Mouse (Mus musculus): ENCODE results near the gene Gm49661. TPM values are rescaled to one million over a fixed set of nuclear protein-coding genes. Genes with fewer than 3 reads are reported as not detected.

Gm49661 gene
- polyA plus RNA-seq, 1 experiment from 2014 or later, result not detected

DNA sequence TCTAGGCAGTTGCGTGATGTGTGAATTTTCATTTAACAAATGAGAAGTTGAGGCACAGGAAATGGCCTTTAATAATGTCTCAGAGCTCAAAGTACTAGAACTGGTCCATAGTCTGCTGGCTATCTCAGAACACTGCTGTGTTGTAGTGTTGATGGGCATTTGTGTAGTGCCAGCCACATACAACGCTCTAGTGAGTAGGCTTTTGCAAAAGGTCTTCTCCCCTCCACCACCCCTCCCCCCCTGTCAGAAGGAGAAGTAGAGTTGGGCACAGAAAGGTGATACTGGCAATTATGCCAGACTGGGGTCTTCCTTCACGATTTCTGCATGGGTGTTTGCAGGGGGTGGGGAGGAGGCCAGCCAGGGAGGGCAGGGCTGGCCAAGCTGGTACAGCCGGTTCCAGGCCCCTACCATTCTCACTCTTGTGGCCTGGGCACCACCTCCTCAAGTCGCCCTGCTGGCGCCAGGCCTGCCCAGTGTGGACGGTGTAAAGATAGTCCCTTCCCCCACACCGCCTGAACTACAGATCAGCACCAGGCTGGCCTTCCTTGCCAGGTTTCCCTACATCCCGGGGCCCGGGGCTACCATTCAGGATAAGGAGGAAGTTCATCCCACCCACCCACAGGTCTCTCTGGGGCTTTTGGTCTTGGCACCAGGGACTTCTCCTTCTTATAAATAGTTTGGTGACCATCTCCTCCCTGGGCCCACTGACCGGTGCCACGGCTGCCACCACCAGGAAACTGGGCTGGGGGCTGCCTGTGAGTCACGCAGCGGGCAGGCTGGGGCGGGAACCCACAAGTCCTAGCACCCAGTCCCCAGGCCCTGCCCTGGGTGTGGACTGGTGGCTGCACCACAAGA lies 12.6 kb upstream of the Gm49661 start:
- H3K4me1 ChIP-seq, result peaks cover 74% of the 10 kb centered on the region
- no peaks in the 10 kb centered on the region for H3K9me3 ChIP-seq (replicated peaks)
- H3K9ac ChIP-seq, result no peak overlapping the region
- 73% methylated on average over 15 of the region's 15 CpGs for WGBS
- H3K36me3 ChIP-seq, result no peaks in the 10 kb centered on the region
- no peak overlapping the region for H3K4me3 ChIP-seq
- H3K27ac ChIP-seq, result 0 out of 2 replicates have a peak overlapping the region, but pooled peaks have one; percentile 23
- no peak overlapping the region for H3K4me2 ChIP-seq (replicated peaks)
- no peak for ATAC-seq (ENCODE audit: low FRiP score)
- peaks cover 85% of the 10 kb centered on the region for H3K27me3 ChIP-seq

DNA sequence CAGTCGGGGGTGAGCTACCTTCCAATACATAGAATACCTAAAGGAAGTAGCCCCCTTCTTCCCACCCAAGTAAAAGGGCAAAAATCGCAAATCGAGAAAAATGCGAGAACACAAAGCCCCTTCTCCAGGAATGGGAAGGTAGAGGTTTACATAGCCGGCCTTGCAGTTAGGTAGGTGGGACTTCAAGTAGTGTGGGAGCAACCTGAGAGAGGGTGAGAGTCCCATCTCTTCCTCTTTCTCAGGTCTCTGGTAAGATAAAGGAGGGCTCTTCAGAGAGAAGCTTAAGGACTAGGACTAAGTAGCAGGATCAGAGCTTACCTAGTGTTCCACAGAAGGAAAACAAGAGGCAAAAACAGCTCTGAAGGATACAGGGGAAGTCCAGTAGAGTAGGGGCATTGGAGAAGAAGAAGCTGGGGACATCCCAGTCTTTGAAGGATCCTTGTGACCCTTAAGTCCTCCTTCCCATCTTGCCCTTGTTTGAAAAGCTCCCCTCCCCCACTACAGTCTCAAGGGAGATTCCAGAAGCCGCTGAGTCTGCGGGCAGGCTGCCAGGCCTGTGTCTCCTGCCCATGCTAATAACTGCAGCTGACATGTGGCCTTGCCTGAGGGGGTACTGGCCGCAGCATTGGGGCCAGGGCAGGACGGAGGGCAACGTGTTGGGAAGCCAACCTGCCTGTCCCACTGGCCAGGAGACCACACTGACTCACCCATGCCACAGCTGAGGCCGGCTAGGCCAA lies 11.6 kb upstream of the Gm49661 start:
- H3K4me3 ChIP-seq, result 0 out of 2 replicates have a peak overlapping the region, but pooled peaks have one; percentile 6
- H3K4me2 ChIP-seq (replicated peaks), result peak overlapping the region; percentile 95
- ATAC-seq (ENCODE audit: low FRiP score), result no peak
- H3K36me3 ChIP-seq, result no peaks in the 10 kb centered on the region
- peak overlapping the region; percentile 30 for H3K27ac ChIP-seq
- H3K9ac ChIP-seq, result 0 out of 2 replicates have a peak overlapping the region, but pooled peaks have one; percentile 6
- H3K4me1 ChIP-seq, result peaks cover 79% of the 10 kb centered on the region
- 36% methylated on average over 11 of the region's 11 CpGs for WGBS
- peaks cover 75% of the 10 kb centered on the region for H3K27me3 ChIP-seq
- H3K9me3 ChIP-seq (replicated peaks), result no peaks in the 10 kb centered on the region

DNA sequence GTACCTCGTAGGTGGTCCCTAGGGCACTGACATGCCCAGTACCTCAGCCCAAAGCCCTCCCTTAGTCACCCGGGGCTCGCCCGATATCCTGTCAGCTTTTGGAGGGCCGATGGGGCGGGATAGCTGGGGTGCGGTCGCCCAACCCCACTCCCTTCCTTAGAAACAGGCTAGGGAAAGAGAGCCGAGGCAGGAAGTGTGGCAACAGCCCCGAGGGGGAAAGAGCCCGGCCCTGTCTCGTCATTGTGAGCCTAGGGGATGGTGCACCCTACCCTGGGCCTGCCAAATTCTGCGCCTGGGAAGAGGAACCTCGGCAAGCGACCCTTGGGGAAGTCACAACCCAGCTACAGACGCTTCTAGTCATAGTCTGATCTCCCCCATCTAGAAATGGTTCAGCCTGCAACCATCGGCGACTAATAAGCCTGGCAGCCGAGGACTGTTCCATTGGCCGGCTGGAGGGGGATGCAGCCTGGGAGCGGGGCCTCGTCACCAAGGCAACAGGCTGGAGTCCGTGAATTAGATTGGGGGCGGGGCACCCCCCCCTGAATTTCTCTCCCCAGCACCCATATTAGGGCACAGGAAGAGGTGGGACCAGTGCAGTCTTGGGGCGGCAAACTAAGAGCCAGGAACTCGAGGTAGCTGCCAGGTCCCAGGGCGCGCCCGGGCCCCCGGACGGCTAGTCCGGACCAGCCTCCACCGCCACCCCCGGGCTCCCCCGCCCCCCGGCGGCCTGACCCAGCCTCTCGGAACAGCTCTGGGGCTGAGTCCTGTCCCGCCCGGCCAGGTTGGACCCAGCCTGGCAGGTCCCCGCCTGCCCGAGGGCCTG lies 10.6 kb upstream of the Gm49661 start:
- Histone ChIP-seq H3K9ac (peak overlapping the region; percentile 24), H3K9me3 (replicated peaks) (no peaks in the 10 kb centered on the region), H3K36me3 (no peaks in the 10 kb centered on the region), H3K4me1 (peaks cover 73% of the 10 kb centered on the region), H3K27ac (peak overlapping the region; percentile 30; the same call in 1 of the 2 replicates), H3K27me3 (peaks cover 66% of the 10 kb centered on the region), H3K4me2 (replicated peaks) (peak overlapping the region; percentile 95), H3K4me3 (peak overlapping the region; percentile 30)
- 3% methylated on average over 32 of the region's 42 CpGs for WGBS
- ATAC-seq (ENCODE audit: low FRiP score), result peak; percentile 14; the same call in 1 of the 2 replicates

DNA sequence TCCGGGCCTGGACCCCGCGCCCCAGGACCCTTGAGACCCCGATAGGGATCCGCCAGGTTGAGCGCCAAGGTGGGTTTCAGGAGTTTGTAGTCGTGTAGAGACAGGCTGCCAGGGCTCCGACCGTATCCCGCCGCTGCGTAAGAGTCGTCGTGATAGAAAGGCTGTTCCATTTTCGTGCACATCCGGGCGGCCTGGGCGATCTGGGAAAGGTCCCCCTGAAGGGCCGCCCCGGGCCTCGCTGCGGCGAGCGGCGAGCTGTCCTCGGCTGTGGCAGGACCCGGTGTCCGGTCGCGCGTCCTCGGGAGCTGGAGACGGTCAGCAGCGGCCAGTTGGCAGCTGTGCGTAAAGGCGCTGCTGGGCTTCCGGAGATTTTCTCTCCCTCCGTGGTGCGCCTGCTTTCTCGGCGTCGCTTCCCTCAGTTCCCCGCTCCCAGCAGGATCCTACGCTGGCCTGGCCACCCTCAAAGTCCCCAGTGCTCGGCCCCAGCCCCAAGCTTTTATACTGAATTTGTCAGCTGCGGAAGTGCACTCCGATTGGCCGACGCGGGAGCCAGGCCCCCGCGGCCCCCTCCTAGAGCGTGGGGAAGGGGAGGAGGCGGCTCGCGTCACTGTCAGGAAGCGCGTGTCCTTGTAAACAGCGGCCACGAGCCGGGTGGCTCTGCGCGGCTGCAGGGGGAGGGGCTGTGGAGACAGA lies 9.2 kb upstream of the Gm49661 start, which contains the start of gene Junb:
Junb (minus strand) TSS at position 471 of the 693 bp plus-strand sequence.
- peak within 1 kb of the TSS; percentile 95 for H3K4me2 ChIP-seq (replicated peaks)
- peak within 1 kb of the TSS; percentile 48 for H3K4me3 ChIP-seq
- H3K4me1 ChIP-seq, result peaks cover 66% of the 10 kb centered on the region
- no peaks in the 10 kb centered on the region for H3K9me3 ChIP-seq (replicated peaks)
- H3K9ac ChIP-seq, result peak within 1 kb of the TSS; percentile 63
- peaks cover 56% of the 10 kb centered on the region for H3K27me3 ChIP-seq
- H3K27ac ChIP-seq, result peak within 1 kb of the TSS; percentile 48
- under 1% methylated on average over 63 of the region's 63 CpGs for WGBS
- peaks cover 9% of the 10 kb centered on the region; the same call in 1 of the 2 replicates for H3K36me3 ChIP-seq
- peak; percentile 32 for ATAC-seq (ENCODE audit: low FRiP score)

GRCm38 (mm10) chr8:84977435-84978247 lies 8.4 kb upstream of the Gm49661 start:
- H3K9ac ChIP-seq, result peak overlapping the region; percentile 63
- H3K27ac ChIP-seq, result peak overlapping the region; percentile 48
- no peaks in the 10 kb centered on the region for H3K9me3 ChIP-seq (replicated peaks)
- H3K4me3 ChIP-seq, result peak overlapping the region; percentile 48
- peaks cover 64% of the 10 kb centered on the region for H3K4me1 ChIP-seq
- peaks cover 17% of the 10 kb centered on the region for H3K36me3 ChIP-seq
- H3K4me2 ChIP-seq (replicated peaks), result peak overlapping the region; percentile 95
- peaks cover 53% of the 10 kb centered on the region for H3K27me3 ChIP-seq
- 2% methylated on average over 69 of the region's 70 CpGs for WGBS
- no peak for ATAC-seq (ENCODE audit: low FRiP score)

DNA sequence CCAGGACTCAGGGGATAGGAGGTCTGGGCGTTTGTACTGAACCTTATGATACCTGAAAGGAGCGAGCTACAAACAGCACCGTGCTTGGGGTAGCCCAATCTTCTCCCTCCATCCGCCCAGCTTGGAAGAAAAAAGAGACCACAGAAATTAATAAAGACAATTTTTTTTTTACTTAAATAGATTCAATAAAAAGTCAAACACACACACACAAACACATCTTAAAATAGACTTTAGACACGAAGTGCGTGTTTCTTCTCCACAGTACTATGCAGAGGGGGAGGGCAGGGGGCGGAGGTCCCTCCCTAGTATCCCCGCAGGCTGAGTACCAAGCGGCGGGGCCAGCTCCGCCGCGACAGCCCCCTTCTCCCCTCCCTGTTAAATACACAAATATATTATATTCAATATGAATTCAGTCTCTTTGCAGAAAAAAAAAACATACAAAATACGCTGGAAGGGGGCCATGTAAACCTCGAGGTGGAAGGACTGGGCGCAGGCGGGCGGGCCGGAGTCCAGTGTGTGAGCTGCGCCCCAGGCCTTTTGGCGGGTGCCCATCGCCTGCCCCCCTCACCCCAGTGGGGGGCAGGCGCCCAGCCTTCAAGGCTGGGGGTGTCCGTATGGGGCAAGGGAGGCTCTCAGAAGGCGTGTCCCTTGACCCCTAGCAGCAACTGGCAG lies 7.7 kb upstream of the Gm49661 start:
- H3K27me3 ChIP-seq, result peaks cover 46% of the 10 kb centered on the region
- H3K9me3 ChIP-seq (replicated peaks), result no peaks in the 10 kb centered on the region
- H3K9ac ChIP-seq, result peak overlapping the region; percentile 63
- WGBS, result 3% methylated on average over 25 of the region's 25 CpGs
- peak overlapping the region; percentile 95 for H3K4me2 ChIP-seq (replicated peaks)
- peaks cover 64% of the 10 kb centered on the region for H3K4me1 ChIP-seq
- peaks cover 24% of the 10 kb centered on the region for H3K36me3 ChIP-seq
- H3K4me3 ChIP-seq, result peak overlapping the region; percentile 48
- H3K27ac ChIP-seq, result peak overlapping the region; percentile 26; the same call in 1 of the 2 replicates
- no peak for ATAC-seq (ENCODE audit: low FRiP score)

DNA sequence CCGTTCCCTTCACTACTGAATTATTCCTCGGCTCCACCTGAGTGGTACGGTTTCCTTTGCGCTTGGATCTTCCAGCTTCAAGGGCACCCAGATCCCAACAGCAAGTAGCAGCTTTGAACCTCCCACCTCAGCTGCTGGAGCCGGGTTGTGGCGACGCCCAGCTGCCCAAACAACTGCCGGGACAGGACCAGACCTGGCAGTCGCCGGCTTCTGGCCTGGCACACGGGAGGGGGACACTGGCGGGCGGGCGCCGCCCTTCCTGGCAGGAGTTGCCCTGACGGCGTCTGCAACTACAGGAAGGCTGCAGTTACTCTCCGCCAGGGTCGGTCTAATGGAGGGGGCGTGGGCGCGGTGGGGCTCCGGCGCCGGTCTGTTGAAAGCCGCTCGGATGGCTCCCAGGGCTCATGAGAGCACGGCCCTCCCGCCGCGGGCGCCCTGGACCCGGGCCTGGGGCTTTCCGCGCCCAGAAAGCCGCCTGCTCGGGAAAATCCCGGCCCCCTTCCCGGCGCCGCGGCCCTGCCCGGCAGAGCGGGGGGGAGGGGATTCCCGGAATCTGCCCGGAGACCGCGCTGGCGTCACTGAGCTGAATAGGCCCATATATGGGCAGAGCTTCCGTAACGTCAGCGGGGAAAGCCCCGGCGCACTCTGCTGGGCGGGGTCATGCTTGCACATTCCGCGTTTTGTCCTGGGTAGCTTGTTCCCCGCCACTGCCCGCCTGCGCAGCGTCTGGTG lies 7.0 kb upstream of the Gm49661 start:
- WGBS, result under 1% methylated on average over 56 of the region's 61 CpGs
- Histone ChIP-seq H3K27ac (peak overlapping the region; percentile 26; the same call in 1 of the 2 replicates), H3K9me3 (replicated peaks) (no peaks in the 10 kb centered on the region), H3K9ac (peak overlapping the region; percentile 50), H3K4me1 (peaks cover 63% of the 10 kb centered on the region), H3K27me3 (peaks cover 39% of the 10 kb centered on the region), H3K4me2 (replicated peaks) (peak overlapping the region; percentile 95), H3K4me3 (peak overlapping the region; percentile 48), H3K36me3 (peaks cover 31% of the 10 kb centered on the region)
- ATAC-seq (ENCODE audit: low FRiP score), result peak; percentile 80

- H3K4me2 ChIP-seq (replicated peaks), result peak overlapping the region; percentile 95
- peaks cover 35% of the 10 kb centered on the region for H3K36me3 ChIP-seq
- 35% methylated on average over 7 of the region's 7 CpGs for whole genome bisulfite sequencing
- no peak for ATAC-seq (ENCODE audit: low FRiP score)
- peaks cover 63% of the 10 kb centered on the region for H3K4me1 ChIP-seq
- H3K4me3 ChIP-seq, result peak overlapping the region; percentile 48; the same call in 1 of the 2 replicates
- H3K27me3 ChIP-seq, result peaks cover 35% of the 10 kb centered on the region
- no peaks in the 10 kb centered on the region for H3K9me3 ChIP-seq (replicated peaks)
- H3K27ac ChIP-seq, result no peak overlapping the region
- no peak overlapping the region for H3K9ac ChIP-seq
Measured at GRCm38 (mm10) chr8:84975434-84975833, 6.2 kb upstream of the Gm49661 start.

DNA sequence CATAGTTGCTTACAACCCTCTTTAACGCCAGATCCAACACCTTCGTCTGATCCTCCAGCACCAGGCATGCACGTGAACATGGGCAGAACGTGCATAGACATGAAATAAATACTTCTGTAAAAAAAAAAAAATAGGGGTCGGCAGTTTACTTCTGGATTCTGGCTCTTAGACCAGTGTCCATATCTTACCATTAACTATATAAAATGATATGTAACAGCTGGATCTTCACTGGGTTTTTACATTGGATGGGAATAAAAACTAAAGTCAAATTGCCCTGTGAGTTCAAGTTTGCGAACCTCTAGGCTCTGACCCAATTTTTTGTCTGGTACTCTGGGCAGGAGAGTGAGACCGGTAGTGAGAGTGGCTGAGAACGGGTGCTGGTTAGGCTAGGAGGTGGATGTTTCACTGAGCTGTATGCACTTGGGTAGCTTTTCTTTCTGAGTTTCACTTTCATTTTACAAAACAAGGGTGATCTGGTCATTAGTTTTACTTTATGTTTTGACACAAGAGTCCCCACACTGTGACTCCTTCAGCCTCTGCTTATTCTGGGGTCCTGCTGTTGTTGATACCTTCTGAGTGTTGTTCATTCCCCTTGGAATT lies 5.4 kb upstream of the Gm49661 start:
- Histone ChIP-seq H3K36me3 (peaks cover 35% of the 10 kb centered on the region), H3K4me3 (no peak overlapping the region), H3K9ac (no peak overlapping the region), H3K4me1 (peaks cover 58% of the 10 kb centered on the region), H3K27me3 (peaks cover 29% of the 10 kb centered on the region), H3K4me2 (replicated peaks) (no peak overlapping the region), H3K27ac (no peak overlapping the region), H3K9me3 (replicated peaks) (no peaks in the 10 kb centered on the region)
- WGBS, result 85% methylated on average over 8 of the region's 8 CpGs
- no peak for ATAC-seq (ENCODE audit: low FRiP score)

All from hindbrain, embryonic 12.5 days (tissue).